Mouse (Mus musculus): ENCODE measurements around the gene Ubox5.
A peak's percentile ranks its signal among the peaks of the same experiment; 100 is the strongest.

DNA sequence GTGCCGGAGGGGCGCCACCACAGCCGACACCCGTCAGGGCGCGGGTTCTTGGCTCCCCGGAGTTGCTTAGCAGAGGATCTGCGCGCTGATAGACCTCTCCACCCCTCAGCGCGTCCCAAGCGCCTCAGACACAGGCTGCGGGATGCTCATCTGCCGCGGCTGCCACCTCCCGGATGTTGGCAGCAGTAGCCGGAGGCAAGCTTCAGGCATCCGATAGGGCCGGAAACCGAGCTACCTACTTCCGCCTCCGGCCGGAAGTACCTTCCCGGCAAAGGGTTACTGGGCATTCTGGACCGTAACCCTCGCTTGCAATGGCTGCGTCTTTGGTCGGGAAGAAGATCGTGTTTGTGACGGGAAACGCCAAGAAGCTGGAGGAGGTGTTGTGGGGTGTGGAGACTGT lies 37.7 kb upstream of the Ubox5 start, which contains the start of gene Itpa:
- TF ChIP-seq EP300 (IDR thresholded peaks at IDR 0.05; ENCODE audit: insufficient read depth, low read depth, low read length) (peak; percentile 71; the same call in 1 of the 2 replicates), CTCF (IDR thresholded peaks at IDR 0.05) (peak; percentile 68), POLR2A (IDR thresholded peaks at IDR 0.05; ENCODE audit: insufficient read depth, low read depth, low read length) (peak; percentile 87)

All from heart, adult 2 months (tissue).